Mouse (Mus musculus): ENCODE results near the gene Cep170b.

DNA sequence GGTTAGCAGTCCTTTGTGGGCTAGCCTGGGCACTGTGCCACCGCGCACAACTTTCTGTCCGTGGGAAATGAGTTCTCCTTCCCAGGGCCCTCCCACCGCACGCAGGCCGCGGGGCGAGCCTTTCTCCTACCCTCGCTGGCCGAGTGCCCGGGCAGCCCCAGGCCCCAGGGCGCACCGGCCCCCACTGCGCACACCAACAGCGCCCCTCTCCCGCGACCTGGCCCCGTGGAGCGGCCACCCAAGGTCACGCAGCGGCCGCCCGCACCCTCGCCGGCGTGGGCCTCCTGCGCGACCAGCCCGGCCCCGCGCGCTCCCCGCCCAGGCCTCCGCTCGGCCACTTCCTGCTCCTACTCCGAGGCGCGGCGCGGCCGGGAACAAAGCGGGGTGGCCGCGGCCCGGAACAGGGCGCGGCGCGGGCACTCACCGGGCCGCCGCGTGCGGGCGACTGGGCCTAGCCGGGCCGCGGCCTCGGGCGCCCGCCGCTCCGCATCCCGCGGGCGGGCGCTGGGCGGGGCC lies 46.6 kb upstream of the Cep170b start:
- TF ChIP-seq CTCF (IDR thresholded peaks at IDR 0.05; ENCODE audit: low read depth) = no peak
- no peak for TF ChIP-seq EP300 (IDR thresholded peaks at IDR 0.05; ENCODE audit: low read depth)

Measured in heart, postnatal 0 days (tissue).